8 mouse cellular contexts compared by ENCODE assay signal in genomic region chr3:95760106-95760505, GRCm38 (mm10). TPM values are rescaled to one million over a fixed set of nuclear protein-coding genes. Genes with fewer than 3 reads are reported as not detected.
DNase-seq lines count a peak whose midpoint lies in the region; ATAC-seq and TF ChIP-seq lines count a peak whose summit lies in the region.

Tars2 (minus strand) TSS chr3:95760206.

- no peaks in the 10 kb centered on the region for H3K79me2 ChIP-seq in myocyte (ENCODE audit: control insufficient read depth, insufficient read depth)

- no peak for ATAC-seq in lung, embryonic 15.5 days (ENCODE audit: borderline replicate concordance, extremely low read depth, low FRiP score, low TSS enrichment)
- no peak for ATAC-seq in embryonic facial prominence, embryonic 13.5 days (ENCODE audit: insufficient number of reproducible peaks, insufficient read depth, low FRiP score, low TSS enrichment, low read depth)
- ATAC-seq in heart, embryonic 15.5 days (replicated peaks; ENCODE audit: insufficient number of reproducible peaks, insufficient read depth, low FRiP score, low read depth) = no peak
- ATAC-seq in erythroid progenitor cell, adult 5-6 weeks (replicated peaks; ENCODE audit: low FRiP score, poor library complexity, severe bottlenecking) = no peak

- peaks cover 16% of the 10 kb centered on the region for H3K36me3 ChIP-seq in lung, embryonic 15.5 days
- peaks cover 19% of the 10 kb centered on the region for H3K36me3 ChIP-seq in embryonic facial prominence, embryonic 13.5 days
- H3K36me3 ChIP-seq in heart, embryonic 15.5 days = peaks cover 17% of the 10 kb centered on the region
- H3K36me3 ChIP-seq in myocyte (ENCODE audit: control insufficient read depth, insufficient read depth) = peaks cover 2% of the 10 kb centered on the region

- intact Hi-C loops in left cerebral cortex, postnatal 25 days (cut with DNase I) = no loop called here

- no peak within 1 kb of the TSS for H3K9ac ChIP-seq in lung, embryonic 15.5 days
- no peak within 1 kb of the TSS for H3K9ac ChIP-seq in embryonic facial prominence, embryonic 13.5 days
- H3K9ac ChIP-seq in heart, embryonic 15.5 days = no peak within 1 kb of the TSS

- no peaks in the 10 kb centered on the region for H3K9me3 ChIP-seq in lung, embryonic 15.5 days
- no peaks in the 10 kb centered on the region for H3K9me3 ChIP-seq in embryonic facial prominence, embryonic 13.5 days
- H3K9me3 ChIP-seq in heart, embryonic 15.5 days (replicated peaks) = no peaks in the 10 kb centered on the region

- peaks cover 11% of the 10 kb centered on the region for H3K4me1 ChIP-seq in lung, embryonic 15.5 days
- no peaks in the 10 kb centered on the region for H3K4me1 ChIP-seq in embryonic facial prominence, embryonic 13.5 days
- 0 out of 2 replicates have a peak, but pooled peaks cover 3% of the 10 kb centered on the region for H3K4me1 ChIP-seq in heart, embryonic 15.5 days (replicated peaks)

- H3K27me3 ChIP-seq in lung, embryonic 15.5 days = no peaks in the 10 kb centered on the region
- H3K27me3 ChIP-seq in embryonic facial prominence, embryonic 13.5 days = no peaks in the 10 kb centered on the region
- H3K27me3 ChIP-seq in heart, embryonic 15.5 days = no peaks in the 10 kb centered on the region
- H3K27me3 ChIP-seq in myocyte (ENCODE audit: control insufficient read depth, insufficient read depth, insufficient read length) = no peaks in the 10 kb centered on the region

- no peak within 1 kb of the TSS for H3K4me2 ChIP-seq in lung, embryonic 15.5 days
- no peak within 1 kb of the TSS for H3K4me2 ChIP-seq in embryonic facial prominence, embryonic 13.5 days
- H3K4me2 ChIP-seq in heart, embryonic 15.5 days = no peak within 1 kb of the TSS
- no peak within 1 kb of the TSS for H3K4me2 ChIP-seq in myocyte (ENCODE audit: low read depth)

- WGBS in lung, embryonic 15.5 days = 85% methylated on average over 6 of the region's 6 CpGs
- WGBS in embryonic facial prominence, embryonic 13.5 days = 87% methylated on average over 6 of the region's 6 CpGs
- 84% methylated on average over 6 of the region's 6 CpGs for WGBS in heart, embryonic 15.5 days

- no peak for TF ChIP-seq POLR2A in myocyte (IDR thresholded peaks at IDR 0.05; ENCODE audit: insufficient read length, low read depth)

- H3ac ChIP-seq in myocyte (ENCODE audit: control insufficient read depth, insufficient read length) = no peak within 1 kb of the TSS

- no peak for DNase-seq in lung, postnatal 25 days (ENCODE audit: low spot score)
- no peak for DNase-seq in left cerebral cortex, postnatal 25 days (ENCODE audit: low spot score in 2 of 2)
- no peak for DNase-seq in right cerebral cortex, postnatal 14 days

- no peak within 1 kb of the TSS for H3K27ac ChIP-seq in lung, embryonic 15.5 days
- no peak within 1 kb of the TSS for H3K27ac ChIP-seq in embryonic facial prominence, embryonic 13.5 days
- H3K27ac ChIP-seq in heart, embryonic 15.5 days = no peak within 1 kb of the TSS

- H3K4me3 ChIP-seq in lung, embryonic 15.5 days = no peak within 1 kb of the TSS
- H3K4me3 ChIP-seq in embryonic facial prominence, embryonic 13.5 days = no peak within 1 kb of the TSS
- H3K4me3 ChIP-seq in heart, embryonic 15.5 days = no peak within 1 kb of the TSS
- H3K4me3 ChIP-seq in myocyte = no peak within 1 kb of the TSS

TF ChIP-seq in myocyte, 11 proteins besides CTCF, POLR2A, EP300 and RAD21:
- TF ChIP-seq POLR2AphosphoS2 (IDR thresholded peaks at IDR 0.05; ENCODE audit: insufficient read length, low read depth) = no peak
- TF ChIP-seq E2F4 (IDR thresholded peaks at IDR 0.05; ENCODE audit: insufficient read depth) = no peak
- TF ChIP-seq TCF3 (IDR thresholded peaks at IDR 0.05; ENCODE audit: insufficient read length, low read depth) = no peak
- no peak for TF ChIP-seq TCF12 (IDR thresholded peaks at IDR 0.05; ENCODE audit: insufficient read depth, poor library complexity, severe bottlenecking)
- no peak for TF ChIP-seq SRF (IDR thresholded peaks at IDR 0.05; ENCODE audit: control insufficient read depth, insufficient read length, low read depth)
- TF ChIP-seq MYOD1 (IDR thresholded peaks at IDR 0.05; ENCODE audit: control insufficient read depth in 1 of 3, insufficient read length in 2 of 3, low read depth in 2 of 3) = no peak

RNA-seq across cellular contexts. Expression of gene Tars2, which starts in this region (rescaled TPM):
- 51.8 and 52.8 TPM in 2 replicates for polyA plus RNA-seq in lung, embryonic 15.5 days (2015; fragmentation: Nextera tagmentation; extraction: Ambion mirVana)
- polyA plus RNA-seq in embryonic facial prominence, embryonic 13.5 days (2015; fragmentation: Nextera tagmentation; extraction: Ambion mirVana) = 47.3 and 47.9 TPM in 2 replicates
- polyA plus RNA-seq in heart, embryonic 15.5 days (2015; fragmentation: Nextera tagmentation; extraction: Ambion mirVana) = 31.3 and 42.4 TPM in 2 replicates
- 10 to 100 TPM; 37.1 to 41.2 TPM for total RNA-seq in left cerebral cortex, postnatal 25 days (2021)
- 34.3 TPM for polyA plus RNA-seq in myocyte (2012; fragmentation: generic; extraction: Trizol)
- 0.84 and 15.9 TPM in 2 replicates for total RNA-seq in erythroid progenitor cell, adult 5-6 weeks (2015; ENCODE audit: low replicate concordance)
- total RNA-seq in erythroid progenitor cell, adult 5-6 weeks (2017; ENCODE audit: low replicate concordance) = 8.0 and 20.9 TPM in 2 replicates
